ENCODE assay signal across 26 mouse cellular contexts in the genomic region with DNA sequence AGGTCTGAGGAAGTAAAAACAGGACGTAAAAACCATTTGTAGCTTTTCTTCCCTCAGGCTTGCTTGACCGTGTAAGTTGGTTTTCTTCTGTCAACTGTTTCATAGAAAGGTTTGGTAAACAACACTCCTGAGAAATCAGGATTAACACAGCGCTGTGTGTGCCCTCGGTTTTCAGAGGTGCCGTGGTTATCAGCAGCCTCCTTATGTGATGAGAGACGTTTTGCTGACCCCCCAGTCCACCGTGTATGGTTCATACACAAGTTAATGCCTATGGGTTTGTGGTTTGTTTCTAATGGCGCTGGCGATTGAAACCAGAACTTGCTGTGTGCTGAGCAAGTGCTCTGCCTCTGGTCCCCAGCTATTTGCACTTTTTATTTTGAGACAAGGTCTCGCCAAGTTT. TPM values are rescaled to one million over a fixed set of nuclear protein-coding genes. Genes with fewer than 3 reads are reported as not detected.
"Had no signal": no experiment of that assay in that cellular context is flagged by ENCODE, and none has a peak within 500 bp of the region (broad histone marks: within the 10 kb centered on the region; RNA-seq: fewer than 3 reads in every experiment).

No protein-coding gene starts in this region.

- H3K4me1 ChIP-seq: intestine, embryonic 15.5 days; kidney, embryonic 15.5 days; lung, embryonic 15.5 days; midbrain, embryonic 12.5 days; midbrain, embryonic 15.5 days; neural tube, embryonic 12.5 days; neural tube, embryonic 15.5 days; stomach, embryonic 15.5 days had no signal

- H3K4me3 ChIP-seq: intestine, embryonic 15.5 days; kidney, embryonic 15.5 days; left cerebral cortex, adult 2 months; lung, embryonic 15.5 days; midbrain, embryonic 12.5 days; midbrain, embryonic 15.5 days; neural tube, embryonic 12.5 days; neural tube, embryonic 15.5 days; stomach, embryonic 15.5 days had no signal

- ATAC-seq: intestine, embryonic 15.5 days; midbrain, embryonic 15.5 days had no signal

- H3K36me3 ChIP-seq: intestine, embryonic 15.5 days; kidney, embryonic 15.5 days; lung, embryonic 15.5 days; midbrain, embryonic 12.5 days; midbrain, embryonic 15.5 days; neural tube, embryonic 12.5 days; stomach, embryonic 15.5 days had no signal

- H3K9ac ChIP-seq: intestine, embryonic 15.5 days; kidney, embryonic 15.5 days; lung, embryonic 15.5 days; midbrain, embryonic 12.5 days; midbrain, embryonic 15.5 days; neural tube, embryonic 12.5 days; neural tube, embryonic 15.5 days; stomach, embryonic 15.5 days had no signal

- H3K27ac ChIP-seq: intestine, embryonic 15.5 days; kidney, embryonic 15.5 days; left cerebral cortex, adult 2 months; lung, embryonic 15.5 days; midbrain, embryonic 12.5 days; midbrain, embryonic 15.5 days; neural tube, embryonic 12.5 days; neural tube, embryonic 15.5 days; stomach, embryonic 15.5 days had no signal

- H3K9me3 ChIP-seq: intestine, embryonic 15.5 days; kidney, embryonic 15.5 days; lung, embryonic 15.5 days; midbrain, embryonic 12.5 days; midbrain, embryonic 15.5 days; neural tube, embryonic 12.5 days; neural tube, embryonic 15.5 days; stomach, embryonic 15.5 days had no signal

- H3K27me3 ChIP-seq: intestine, embryonic 15.5 days; kidney, embryonic 15.5 days; lung, embryonic 15.5 days; midbrain, embryonic 12.5 days; midbrain, embryonic 15.5 days; neural tube, embryonic 12.5 days; neural tube, embryonic 15.5 days; stomach, embryonic 15.5 days had no signal

- DNase-seq: kidney, adult 11 months; kidney, adult 8-10 months; kidney, postnatal 14 days; kidney, postnatal 4 days; lung, adult 18-20 months; lung, postnatal 10 days; lung, postnatal 36 days; right cerebral cortex, adult 18-20 months; right cerebral cortex, postnatal 14 days; right cerebral cortex, postnatal 4 days; thymus, postnatal 4 days had no signal

- H3K4me2 ChIP-seq: intestine, embryonic 15.5 days; kidney, embryonic 15.5 days; lung, embryonic 15.5 days; midbrain, embryonic 12.5 days; midbrain, embryonic 15.5 days; neural tube, embryonic 12.5 days; neural tube, embryonic 15.5 days; stomach, embryonic 15.5 days had no signal

RNA-seq across cellular contexts. Expression of a gene that starts 57.3 kb away (rescaled TPM):
- total RNA-seq: layer of hippocampus, adult 18-20 months; layer of hippocampus, postnatal 14 days; left cerebral cortex, adult 2 months; left cerebral cortex, postnatal 10 days; left cerebral cortex, postnatal 36 days had no signal
- polyA plus RNA-seq: intestine, embryonic 15.5 days; kidney, embryonic 15.5 days; limb, embryonic 11.5 days; limb, embryonic 14.5 days; lung, embryonic 15.5 days; midbrain, embryonic 12.5 days; midbrain, embryonic 15.5 days; neural tube, embryonic 12.5 days; neural tube, embryonic 15.5 days; stomach, embryonic 15.5 days had no signal
